Mouse (Mus musculus): ENCODE results near the gene Ankrd52.

DNA sequence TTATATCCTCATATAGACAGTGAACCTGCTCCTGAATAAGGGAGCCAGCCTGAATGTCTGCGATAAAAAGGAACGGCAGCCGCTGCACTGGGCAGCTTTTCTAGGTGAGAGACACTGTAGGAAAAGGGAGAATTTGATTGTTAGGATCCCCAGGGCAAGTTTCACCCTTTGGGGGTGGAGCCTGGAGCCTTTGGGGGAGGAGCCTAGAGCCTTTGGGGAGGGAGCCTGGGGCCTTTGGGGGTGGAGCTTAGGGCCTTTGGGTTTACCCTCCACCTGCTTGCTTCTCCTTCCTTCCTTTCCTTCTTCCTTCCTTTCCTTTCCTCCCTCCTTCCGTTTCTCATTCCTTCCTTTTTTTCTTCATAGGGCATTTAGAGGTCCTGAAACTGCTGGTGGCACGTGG, 3.6 kb downstream of the Ankrd52 start:
- TF ChIP-seq CTCF (IDR thresholded peaks at IDR 0.05; ENCODE audit: insufficient read depth, low read length) (no peak), POLR2A (IDR thresholded peaks at IDR 0.05; ENCODE audit: borderline replicate concordance, extremely low read depth, low read depth, low read length) (no peak)

Data from lung, adult 2 months (tissue).